Mouse (Mus musculus): Measurements from ENCODE around the gene Pla2g4f.
A peak's percentile ranks its signal among the peaks of the same experiment; 100 is the strongest.

Gene Pla2g4f

DNA sequence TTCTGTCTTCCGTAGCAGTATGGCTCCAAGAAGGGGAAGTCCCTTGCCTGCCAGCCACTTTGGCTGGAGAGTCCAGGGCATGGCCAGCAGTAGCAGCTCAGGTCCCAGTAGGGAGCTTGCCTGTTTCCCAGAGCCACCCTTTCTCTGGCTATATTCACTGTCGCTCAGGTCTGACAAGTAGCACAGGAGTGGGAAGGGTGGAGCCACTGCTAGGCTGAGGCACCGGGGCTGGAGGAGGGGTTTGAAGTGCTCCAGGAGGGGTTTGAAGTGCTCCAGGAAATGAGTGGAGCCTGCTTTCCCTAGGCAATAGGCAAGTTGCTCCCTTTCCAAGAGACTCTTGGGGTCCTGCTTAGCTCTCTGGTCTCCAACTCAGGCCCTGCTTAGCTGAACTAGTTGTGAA is at the start of gene Pla2g4f:
TSS of gene Pla2g4f (minus strand) at position 190 of the 400 bp plus-strand sequence.
- DNase-seq (ENCODE audit: low spot score): no peak

DNA sequence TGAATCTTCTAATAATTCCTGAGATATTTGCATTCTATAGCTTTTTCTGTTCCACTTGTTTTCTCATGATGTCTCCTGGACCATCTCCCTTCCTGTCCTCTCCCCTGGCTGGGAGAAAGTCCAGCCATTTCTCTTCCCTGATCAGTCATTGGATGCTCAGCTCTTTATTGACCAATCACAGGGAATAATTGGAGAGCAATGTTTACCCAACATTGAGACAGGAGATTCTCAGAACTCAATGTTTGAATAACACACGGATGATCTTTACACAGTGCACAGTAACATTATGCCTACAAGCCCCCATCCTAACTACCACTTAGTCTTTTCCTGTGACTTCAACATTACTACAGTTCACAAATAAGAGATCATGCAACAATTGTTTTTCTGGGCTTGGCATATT is 46.5 kb upstream of the Pla2g4f start:
- DNase-seq (ENCODE audit: low spot score): no peak

DNA sequence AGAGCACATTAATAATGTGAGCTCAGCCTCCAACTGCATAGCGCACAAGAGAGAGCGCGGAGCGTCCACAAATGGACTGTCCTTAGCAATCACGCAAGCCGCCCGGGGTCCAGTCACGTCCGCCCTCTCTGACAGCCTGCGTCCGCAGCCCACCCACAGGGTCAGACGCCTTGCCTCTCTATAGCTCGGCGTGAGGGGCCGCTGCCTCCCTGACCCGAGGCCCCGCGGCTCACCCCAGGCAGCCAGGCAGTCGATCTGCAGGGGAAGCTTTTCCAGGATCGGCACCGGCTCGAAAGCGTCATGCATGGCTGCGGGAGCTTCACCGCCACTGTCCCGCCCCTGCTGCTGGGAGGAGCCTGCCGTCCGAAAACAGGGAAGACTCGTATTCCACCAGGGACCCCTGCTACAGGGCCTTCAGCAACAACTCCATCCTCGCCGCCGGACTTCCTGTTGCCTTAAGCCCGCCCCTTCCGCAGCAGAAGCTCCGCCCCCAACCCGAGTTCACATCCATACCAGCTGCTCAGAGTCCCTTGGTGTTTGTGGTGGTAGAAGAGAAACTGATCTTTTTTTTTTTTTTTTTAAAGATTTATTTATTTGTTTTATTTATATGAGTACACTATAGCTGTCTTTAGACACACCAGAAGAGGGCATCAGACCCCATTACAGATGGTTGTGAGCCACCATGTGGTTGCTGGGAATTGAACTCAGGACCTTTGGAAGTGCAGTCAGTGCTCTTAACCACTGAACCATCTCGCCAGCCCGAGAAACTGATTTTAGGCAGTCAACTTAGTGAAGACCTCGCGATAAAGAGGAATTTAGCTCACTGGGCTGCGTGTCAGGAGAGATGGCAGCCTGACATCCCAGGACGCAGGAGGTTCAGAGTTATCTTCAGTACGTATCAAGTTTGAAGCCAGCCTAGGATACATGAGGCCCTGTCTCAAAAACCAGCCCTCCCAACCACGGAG is 39.0 kb upstream of the Pla2g4f start, which contains the start of gene Vps39:
TSS of gene Vps39 (minus strand) at position 456 of the 965 bp plus-strand sequence.
- DNase-seq (ENCODE audit: low spot score): peak; percentile 87

DNA sequence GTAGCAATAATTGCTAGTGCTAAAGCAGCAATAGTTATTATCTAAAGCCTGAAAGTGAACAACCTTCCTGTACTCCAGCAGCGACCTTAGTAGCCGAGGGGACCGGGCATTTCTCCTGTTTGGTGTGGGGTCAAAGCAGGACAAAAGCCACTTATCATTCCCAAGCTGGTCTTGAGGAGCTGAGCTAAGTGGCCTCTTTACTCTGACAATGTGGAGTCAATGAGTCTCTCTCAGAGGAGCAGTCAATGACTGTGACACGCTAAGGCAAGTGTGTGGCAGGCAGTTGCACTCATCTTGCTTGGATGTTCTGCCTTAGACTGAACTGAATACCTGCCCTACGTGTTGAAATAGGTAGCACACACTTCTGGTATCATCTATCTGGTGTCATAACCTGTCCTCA is 37.4 kb upstream of the Pla2g4f start:
- DNase-seq (ENCODE audit: low spot score): no peak

DNA sequence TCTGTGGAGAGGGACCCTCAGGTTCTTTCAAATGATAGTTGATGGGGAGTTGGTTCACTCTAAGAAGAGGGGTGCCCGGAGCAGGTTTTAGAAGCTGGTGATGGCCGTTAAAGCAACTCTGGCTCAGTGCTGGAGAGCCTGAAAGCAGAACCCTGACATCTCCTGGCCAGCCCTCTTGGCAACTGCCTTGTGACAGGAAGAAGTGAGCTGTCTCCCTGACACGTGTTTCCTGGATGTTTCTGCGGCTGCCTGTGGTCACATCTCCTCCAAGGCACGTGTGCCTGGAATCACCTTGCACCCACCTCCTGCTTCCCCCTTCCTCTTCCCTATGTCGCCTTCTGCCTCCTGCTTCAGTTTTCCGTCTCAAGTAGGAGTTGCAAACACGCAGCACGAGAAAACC is 34.2 kb upstream of the Pla2g4f start:
- peak; percentile 19 for DNase-seq (ENCODE audit: low spot score)

DNA sequence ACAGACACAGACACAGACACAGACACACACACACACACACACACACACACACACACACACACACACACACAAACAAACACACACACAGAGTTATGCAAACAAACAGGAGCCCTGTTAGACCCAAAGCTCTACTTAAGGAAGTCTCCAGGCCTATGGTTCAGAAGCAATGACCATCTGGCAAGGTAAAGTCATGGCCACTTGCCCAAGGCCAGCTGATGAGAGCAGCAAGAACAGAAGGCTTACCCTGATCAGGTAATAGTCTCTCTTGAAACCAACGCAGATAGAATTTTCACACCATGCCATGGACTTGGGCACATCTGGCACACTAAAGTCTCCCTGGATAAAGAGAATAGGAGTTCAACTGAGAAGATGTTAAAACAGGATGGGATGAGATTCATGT is 27.8 kb upstream of the Pla2g4f start:
- no peak for DNase-seq (ENCODE audit: low spot score)

DNA sequence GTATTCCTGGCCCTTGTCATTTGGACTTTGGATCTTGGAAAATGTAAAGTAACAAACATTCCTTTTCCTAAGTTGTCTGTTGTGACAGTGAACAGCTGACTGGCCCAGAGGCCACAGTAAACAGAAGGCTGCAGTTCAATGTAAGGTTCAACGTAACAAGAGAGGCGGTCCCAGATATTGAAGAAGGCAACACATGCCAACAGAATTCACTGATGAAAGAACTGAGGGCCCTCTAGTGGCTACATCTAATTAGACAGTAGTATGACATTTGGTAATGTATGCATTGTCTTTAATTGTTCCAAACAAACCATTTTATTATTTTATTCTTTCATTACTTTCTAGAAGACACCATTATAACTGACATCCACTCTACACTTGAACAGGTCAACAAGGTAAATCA is 23.9 kb upstream of the Pla2g4f start:
- DNase-seq (ENCODE audit: low spot score): no peak

DNA sequence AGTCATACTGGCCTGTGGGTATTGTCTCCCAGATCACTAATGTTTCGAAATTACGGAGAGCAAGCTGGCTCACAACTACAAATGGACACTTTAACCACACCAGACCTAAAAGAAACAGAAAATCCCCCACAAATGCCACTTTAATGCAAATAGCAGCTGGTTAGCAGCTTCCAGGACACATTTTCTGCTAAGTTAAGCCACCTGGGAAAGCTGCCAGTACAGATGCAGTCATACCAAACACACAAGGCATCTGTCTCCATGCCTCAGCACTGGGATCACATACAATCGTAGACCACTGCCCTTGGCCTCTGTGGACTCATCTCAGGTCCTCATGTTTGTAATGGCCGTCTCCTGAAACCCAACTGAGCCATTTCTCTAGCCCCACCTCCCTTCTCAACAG is 17.6 kb upstream of the Pla2g4f start:
- DNase-seq (ENCODE audit: low spot score): no peak

DNA sequence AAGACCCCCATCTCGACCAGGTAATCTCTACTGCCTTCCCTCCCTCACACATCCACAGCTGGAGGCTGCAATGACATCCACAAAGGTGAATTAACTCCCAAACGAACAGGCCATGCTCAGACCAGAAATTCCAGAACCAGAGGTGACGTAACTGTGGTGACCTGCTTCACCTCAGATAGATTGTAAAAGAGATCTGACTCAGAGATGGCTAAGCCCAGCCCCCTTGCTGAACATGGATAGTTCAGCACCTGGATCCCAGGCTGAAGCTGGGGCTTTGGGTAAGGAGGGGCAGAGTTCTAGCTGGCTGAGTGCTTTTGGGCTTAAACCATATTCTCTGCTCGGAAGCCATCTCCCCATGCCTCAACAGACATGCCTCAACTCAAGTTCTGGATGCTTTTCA is 1.1 kb upstream of the Pla2g4f start:
- no peak for DNase-seq (ENCODE audit: low spot score)

DNA sequence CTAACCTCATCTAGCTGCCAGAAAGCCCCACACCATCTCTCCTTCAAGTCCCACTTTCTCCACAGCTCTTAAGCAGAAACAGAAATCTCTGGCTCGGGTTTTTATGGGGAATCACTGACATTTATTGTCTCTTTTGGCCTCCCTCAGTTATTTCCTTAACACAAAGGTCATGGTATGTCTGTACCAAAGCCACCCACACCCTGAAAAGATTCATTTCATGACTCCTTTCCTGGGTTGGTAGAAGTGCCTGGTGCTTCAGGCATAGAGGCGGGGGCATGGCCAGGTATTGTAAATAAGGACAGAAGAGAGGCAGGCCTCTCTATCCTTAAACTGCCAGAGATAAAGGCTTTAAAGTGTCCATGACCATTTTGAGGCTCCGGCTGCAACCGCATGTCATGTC is 522 bp upstream of the Pla2g4f start:
- no peak for DNase-seq (ENCODE audit: low spot score)

DNA sequence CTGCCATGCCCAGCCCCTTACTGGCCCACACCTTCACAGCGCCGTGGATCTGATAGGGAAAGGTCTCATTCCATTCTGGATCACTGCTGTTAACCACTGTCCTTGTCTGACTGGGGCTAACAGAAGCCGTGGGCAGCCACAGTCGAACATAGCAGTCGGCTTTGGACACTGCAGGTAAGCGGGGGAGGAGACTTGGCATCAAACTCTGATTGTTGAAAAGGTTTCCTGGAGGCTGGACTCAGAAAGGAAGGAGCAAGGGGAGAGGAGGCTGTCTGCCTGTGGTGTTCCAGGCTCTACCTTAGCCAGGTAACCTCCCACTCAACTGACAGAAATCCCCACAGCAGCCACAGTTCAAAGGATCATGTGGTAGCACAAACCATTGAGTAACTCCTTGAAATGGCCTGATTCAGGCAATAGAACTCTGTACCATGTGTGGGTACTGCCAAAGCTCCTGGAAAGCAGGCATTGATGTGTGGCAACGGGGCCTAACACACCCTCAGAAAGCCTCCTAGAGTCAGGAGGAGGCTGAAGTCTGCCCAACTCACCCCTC is 1.6 kb downstream of the Pla2g4f start:
- no peak for DNase-seq (ENCODE audit: low spot score)

DNA sequence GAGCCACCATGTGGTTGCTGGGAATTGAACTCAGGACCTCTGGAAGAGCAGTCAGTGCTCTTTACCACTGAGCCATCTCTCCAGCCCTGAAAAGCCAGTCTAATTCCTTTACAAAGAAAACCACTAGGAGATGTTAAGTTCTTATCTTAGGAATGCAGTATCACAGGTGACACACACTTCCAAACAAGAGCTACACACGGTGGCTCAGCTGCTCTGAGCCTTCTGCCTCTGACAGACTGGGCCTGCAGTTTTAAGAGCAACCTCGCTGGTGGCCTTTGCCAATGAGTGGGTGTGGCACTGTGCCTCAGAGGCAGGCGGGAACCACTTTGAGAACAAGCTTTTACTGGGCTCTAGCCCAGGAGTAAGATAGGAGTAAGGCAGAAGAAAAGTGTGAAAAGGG is 9.9 kb downstream of the Pla2g4f start:
- no peak for DNase-seq (ENCODE audit: low spot score)

DNA sequence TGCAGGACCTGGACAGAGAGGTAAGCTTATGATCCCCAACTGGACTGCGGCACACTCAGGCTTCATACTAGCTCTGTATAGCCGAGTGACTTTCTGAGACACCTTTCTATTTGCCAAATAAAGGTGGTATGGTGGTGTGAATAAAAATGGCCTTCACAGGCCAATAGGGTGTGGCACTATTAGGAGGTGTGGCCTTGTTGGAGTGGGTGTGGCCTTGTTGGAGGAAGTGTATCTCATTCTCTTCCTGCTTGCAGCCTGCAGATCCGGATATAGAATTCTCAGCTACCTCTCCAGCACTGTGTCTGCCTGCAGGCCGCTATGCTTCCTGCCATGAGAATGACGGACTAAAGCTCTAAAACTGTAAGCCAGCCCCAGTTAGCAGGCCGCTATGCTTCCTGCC is 12.9 kb downstream of the Pla2g4f start:
- DNase-seq (ENCODE audit: low spot score): no peak

DNA sequence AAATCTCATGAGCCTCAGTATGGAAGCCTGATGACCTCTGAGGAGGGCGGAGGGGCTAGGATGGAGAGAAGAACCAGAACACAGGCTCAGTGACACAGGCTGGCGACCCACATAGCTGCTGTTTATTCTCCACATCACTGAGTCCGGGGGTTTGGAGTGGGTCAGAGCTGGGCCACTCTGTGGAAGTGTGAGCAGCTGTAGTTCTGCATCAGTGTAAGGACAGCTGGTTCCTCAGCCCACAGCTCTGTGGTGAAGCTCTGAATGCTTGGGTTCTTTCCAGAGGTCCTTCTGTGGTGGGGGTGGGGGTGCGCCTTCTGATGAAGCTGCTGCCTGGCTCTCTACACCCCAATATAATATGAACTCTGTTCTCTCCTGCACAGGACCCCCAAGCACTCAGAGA is 14.1 kb downstream of the Pla2g4f start:
- DNase-seq (ENCODE audit: low spot score): no peak

DNA sequence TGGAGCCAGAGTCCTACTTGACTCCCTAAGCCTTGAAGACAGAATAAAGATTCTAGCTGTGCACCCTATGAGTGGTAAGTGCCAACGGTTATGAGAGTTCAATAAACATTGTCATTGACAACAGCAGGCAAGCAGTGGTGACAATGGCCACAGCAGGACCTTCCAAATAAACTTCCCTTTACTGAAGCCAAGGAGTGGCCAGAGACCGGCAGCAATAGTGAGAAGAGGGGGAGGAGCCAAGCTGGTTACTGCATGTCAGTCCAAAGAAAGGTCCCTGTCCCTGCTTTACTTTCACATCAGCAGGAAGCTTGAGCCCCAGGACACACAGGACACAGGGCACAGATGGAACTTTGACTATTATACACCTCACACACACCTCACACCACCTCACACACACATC is 17.8 kb downstream of the Pla2g4f start:
- DNase-seq (ENCODE audit: low spot score): no peak

DNA sequence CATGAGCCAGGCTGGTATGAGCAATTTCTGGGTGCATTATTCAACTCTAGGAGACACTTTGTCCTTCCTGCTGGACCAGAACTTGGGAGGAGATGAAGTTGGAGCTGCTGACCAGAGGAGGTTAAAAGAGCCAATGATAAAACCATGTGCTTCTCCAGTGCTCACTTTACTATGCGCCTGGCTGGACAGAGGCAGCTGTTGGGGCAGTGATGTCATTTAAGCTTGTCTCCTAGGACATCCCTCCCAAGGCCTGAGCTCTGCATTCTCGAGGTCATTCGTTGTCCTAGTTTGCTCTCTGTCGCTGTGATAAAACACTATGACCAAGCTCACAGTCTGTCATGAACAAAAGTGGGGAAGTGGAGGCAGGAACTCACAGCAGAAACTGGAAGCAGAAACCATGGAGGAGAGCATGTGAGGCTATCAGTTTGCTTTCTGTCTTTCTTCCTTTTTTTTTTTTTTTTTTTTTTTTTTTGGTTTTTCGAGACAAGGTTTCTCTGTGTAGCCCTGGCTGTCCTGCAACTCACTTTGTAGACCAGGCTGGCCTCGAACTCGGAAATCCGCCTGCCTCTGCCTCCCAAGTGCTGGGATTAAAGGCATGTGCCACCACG is 22.4 kb downstream of the Pla2g4f start:
- DNase-seq (ENCODE audit: low spot score): no peak

DNA sequence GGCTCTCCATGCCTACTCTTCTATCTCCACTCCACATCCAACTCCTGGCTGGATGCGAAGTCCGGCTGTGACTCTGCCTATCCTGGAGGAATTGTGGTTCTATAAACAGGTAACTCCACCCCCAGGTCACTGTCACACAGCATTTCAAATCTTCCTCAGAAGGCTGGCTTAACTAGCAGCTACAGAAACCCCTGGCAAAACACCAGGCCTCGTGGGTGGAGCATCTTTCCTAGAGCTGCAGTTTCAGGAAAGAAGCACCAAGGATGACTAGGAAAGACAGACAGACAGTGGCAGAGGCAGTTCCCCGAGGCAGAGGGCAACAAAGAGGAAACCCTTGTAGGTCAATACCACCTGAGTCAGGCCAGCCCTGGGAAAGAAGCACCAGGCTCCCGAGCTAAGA is 25.0 kb downstream of the Pla2g4f start, which contains the start of gene Pla2g4d:
TSS of gene Pla2g4d (minus strand) at position 203 of the 400 bp plus-strand sequence.
- no peak for DNase-seq (ENCODE audit: low spot score)

DNA sequence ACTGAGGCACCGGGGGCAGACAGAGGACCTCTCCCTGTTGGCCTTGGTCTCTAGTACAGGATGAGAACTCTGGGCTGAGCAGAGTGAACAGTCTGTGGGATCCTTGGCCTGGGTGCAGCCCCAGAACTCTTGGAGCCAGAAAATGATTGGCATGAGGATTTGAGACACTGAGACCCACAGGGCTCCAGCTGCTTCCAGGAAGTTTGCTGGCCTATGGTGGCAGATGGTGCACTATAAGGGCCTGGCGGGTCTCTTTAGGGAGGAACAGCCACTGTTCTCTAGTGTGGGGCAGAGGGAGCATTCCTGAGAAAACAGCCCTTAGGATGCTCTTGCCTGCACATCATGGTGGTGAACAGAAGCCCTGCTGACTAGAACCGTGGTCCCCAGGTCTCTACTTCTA is 25.6 kb downstream of the Pla2g4f start:
- no peak for DNase-seq (ENCODE audit: low spot score)

DNA sequence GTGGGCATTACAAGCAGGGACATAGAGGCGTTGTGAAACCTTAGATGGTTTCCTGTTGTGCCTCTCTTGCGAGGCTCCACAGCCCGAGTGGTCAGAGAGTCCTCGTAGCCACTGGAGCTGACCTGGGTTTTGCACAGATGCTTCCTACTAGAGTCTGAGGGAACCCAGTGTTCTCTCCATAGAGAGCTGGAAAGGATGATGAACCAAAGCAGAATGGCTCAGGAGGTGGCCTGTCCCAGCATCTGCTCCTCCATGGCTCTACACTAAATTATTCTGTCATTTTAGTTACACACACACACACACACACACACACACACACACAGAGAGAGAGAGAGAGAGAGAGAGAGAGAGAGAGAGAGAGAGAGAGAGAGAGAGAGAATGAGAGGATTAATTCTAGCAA is 28.3 kb downstream of the Pla2g4f start:
- no peak for DNase-seq (ENCODE audit: low spot score)

DNA sequence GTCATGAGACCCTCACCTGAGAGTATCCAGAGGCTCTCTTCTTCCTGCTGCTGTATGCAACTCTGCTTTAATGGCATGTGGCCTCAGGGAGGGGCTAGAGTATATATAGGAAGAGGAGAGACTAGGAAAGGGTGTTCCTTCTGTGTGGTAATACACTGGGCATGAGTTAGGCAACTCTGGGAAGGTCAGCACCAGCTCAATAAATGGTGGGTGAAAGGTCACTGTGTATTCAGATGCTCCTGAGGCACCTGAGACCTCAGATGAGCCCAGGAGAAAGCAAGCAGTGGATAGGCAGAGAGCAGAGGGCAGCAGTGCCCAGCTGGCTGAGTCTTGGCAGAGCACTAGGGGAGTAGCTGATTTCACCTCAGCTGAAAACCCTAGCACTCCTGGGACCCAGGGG is 29.3 kb downstream of the Pla2g4f start:
- DNase-seq (ENCODE audit: low spot score): no peak

DNA sequence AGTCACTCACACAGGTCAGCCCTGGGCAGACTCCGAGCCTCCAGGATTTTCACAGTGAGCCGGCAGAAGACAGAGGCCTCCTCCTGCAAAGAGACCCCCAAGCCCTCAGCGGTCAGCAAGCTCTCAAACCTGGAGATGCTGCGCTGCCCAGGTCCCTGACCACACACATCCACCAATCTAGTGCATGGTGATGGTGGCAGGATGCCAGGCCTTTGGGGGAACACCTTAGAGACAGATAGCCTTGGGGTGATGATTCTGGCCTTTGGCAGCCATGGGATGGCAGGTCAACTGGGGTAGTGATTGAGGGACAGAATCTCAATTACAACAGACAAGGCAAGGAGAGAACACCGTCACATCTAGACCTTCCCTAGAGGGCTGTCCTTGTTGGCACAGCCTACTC is 29.9 kb downstream of the Pla2g4f start:
- no peak for DNase-seq (ENCODE audit: low spot score)

DNA sequence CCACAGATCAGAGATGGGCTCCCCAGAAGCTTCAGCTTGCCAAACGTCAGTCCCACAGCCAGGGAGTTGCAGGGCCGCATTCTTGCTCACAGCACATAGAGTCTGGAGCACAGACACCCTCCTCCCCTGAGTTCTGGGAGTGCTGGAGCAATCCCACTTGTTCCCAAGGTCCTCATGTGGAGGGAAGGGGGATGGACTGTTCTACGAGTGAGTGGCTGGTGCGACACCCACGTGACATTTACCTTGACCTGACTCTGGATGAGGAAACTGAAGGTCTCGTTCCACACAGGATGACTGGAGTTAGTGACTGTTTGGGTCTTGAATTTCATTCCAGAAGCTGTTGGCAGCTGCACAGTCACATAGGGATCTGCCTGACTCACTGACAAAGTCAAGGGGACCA is 30.4 kb downstream of the Pla2g4f start:
- DNase-seq (ENCODE audit: low spot score): no peak

DNA sequence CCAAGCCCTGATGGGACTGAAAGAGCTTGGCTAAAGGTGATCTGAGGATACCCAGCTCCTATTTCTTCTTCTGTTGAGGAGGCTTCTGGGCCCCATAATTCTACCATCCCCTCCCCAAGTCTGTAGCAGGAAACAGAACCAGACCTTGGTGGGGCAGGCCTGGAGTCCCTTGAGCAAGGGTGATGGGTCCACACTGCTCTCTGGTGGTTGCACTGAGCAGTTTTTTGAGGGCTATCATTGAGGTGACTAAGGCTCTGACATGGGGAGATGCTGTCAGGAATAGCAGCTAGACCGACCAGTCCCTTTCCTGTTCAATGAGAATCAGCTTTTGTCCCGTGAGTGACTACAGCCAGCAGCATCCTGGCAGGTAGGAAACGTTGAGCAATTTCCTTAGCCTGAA is 32.7 kb downstream of the Pla2g4f start:
- DNase-seq (ENCODE audit: low spot score): no peak

Measured in T-cell, adult 2 months (primary cell).